Mouse (Mus musculus) heart, adult 18-20 months (tissue): ENCODE data around the gene Rd3l. TPM values are rescaled to one million over a fixed set of nuclear protein-coding genes. Genes with fewer than 3 reads are reported as not detected.

Experiments
- total RNA-seq, 2 experiments: library from RNA; stranded (reverse); gene quantifications; 2 replicates each; pipeline ENCODE4 v1.2.3; 2021

Gene Rd3l
- total RNA-seq, 2 experiments from 2014 or later, result 0.30 to 0.49 TPM

Other genes with a start within 250 kb of the Rd3l start
- 10 to 100 TPM; 77.1 to 83.0 TPM for gene Klc1, start 222.5 kb downstream of the Rd3l start, total RNA-seq
- gene Xrcc3, start 167.4 kb downstream of the Rd3l start, total RNA-seq, result 1 to 10 TPM in 1 of 2 experiments, under 1 TPM in 1; 0.72 to 1.6 TPM
- gene Zfyve21, start 167.1 kb downstream of the Rd3l start, total RNA-seq, result 10 to 100 TPM; 71.6 to 77.3 TPM
- 10 to 100 TPM; 16.9 to 17.8 TPM for gene Ppp1r13b, start 73.2 kb downstream of the Rd3l start, total RNA-seq
- 1,000 to 10,000 TPM; 1,322 to 1,486 TPM for gene Atp5mpl, start 14.3 kb downstream of the Rd3l start, total RNA-seq
- under 1 TPM; 0.22 to 0.54 TPM for gene Tdrd9, start 9.8 kb downstream of the Rd3l start, total RNA-seq
- gene Aspg, start 125.4 kb upstream of the Rd3l start, total RNA-seq, result 1 to 10 TPM in 1 of 2 experiments, under 1 TPM in 1; 0.17 to 4.3 TPM
- 1 to 10 TPM; 8.1 to 8.3 TPM for gene Kif26a, start 164.9 kb upstream of the Rd3l start, total RNA-seq